Comparison of ENCODE assay signal across 24 mouse cellular contexts in genomic region chr17:57173351-57173750, GRCm38 (mm10). TPM values are rescaled to one million over a fixed set of nuclear protein-coding genes. Genes with fewer than 3 reads are reported as not detected.
"Had no signal": no experiment of that assay in that cellular context is flagged by ENCODE, and none has a peak within 500 bp of the region (broad histone marks: within the 10 kb centered on the region; RNA-seq: fewer than 3 reads in every experiment).

No protein-coding gene starts in this region.

- ATAC-seq: intestine, embryonic 15.5 days had no signal

- H3K4me1 ChIP-seq: intestine, embryonic 15.5 days; kidney, embryonic 15.5 days; limb, embryonic 12.5 days; limb, embryonic 15.5 days had no signal

- H3K27me3 ChIP-seq: intestine, embryonic 15.5 days; kidney, embryonic 15.5 days; limb, embryonic 12.5 days; limb, embryonic 15.5 days had no signal

- H3K27ac ChIP-seq: intestine, embryonic 15.5 days; kidney, embryonic 15.5 days; limb, embryonic 12.5 days; limb, embryonic 15.5 days; liver, embryonic 14.5 days had no signal

- H3K36me3 ChIP-seq: intestine, embryonic 15.5 days; kidney, embryonic 15.5 days; limb, embryonic 12.5 days; limb, embryonic 15.5 days had no signal

- H3K9me3 ChIP-seq: intestine, embryonic 15.5 days; kidney, embryonic 15.5 days; limb, embryonic 12.5 days; limb, embryonic 15.5 days had no signal

- H3K9ac ChIP-seq: intestine, embryonic 15.5 days; kidney, embryonic 15.5 days; limb, embryonic 12.5 days; limb, embryonic 15.5 days; liver, embryonic 14.5 days had no signal

- H3K4me3 ChIP-seq: intestine, embryonic 15.5 days; kidney, embryonic 15.5 days; limb, embryonic 12.5 days; limb, embryonic 15.5 days had no signal

- DNase-seq: kidney, adult 11 months; kidney, adult 8-10 months; kidney, postnatal 10 days; kidney, postnatal 36 days; layer of hippocampus, postnatal 36 days; left cerebral cortex, postnatal 4 days; lung, adult 18-20 months; midbrain, embryonic 14.5 days; thymus, adult 18-20 months; thymus, postnatal 36 days had no signal

- H3K4me2 ChIP-seq: intestine, embryonic 15.5 days; kidney, embryonic 15.5 days; limb, embryonic 12.5 days; limb, embryonic 15.5 days; midbrain, embryonic 11.5 days had no signal

RNA-seq across cellular contexts. Expression of gene Tnfsf14, which starts 20.6 kb away (rescaled TPM):
- total RNA-seq: layer of hippocampus, adult 8-10 months; layer of hippocampus, postnatal 10 days; layer of hippocampus, postnatal 36 days; left cerebral cortex, adult 8-10 months; left cerebral cortex, postnatal 14 days; left cerebral cortex, postnatal 4 days; midbrain, postnatal 0 days had no signal
- polyA plus RNA-seq: midbrain, embryonic 14.5 days; midbrain, postnatal 0 days; neural tube, embryonic 14.5 days; testis, adult 2 months had no signal

RNA-seq across cellular contexts. Expression of gene Cd70, which starts 23.8 kb away (rescaled TPM):
- total RNA-seq: left cerebral cortex, postnatal 14 days; left cerebral cortex, postnatal 4 days had no signal
- polyA plus RNA-seq: limb, embryonic 12.5 days; limb, embryonic 15.5 days; liver, embryonic 14.5 days; small intestine, adult 2 months; testis, adult 2 months had no signal
